11 mouse cellular contexts compared by ENCODE assay signal in genomic region chr2:156787776-156788105, GRCm38 (mm10). TPM values are rescaled to one million over a fixed set of nuclear protein-coding genes. Genes with fewer than 3 reads are reported as not detected.
DNase-seq lines count a peak whose midpoint lies in the region; ATAC-seq and TF ChIP-seq lines count a peak whose summit lies in the region.
"Had no signal": no experiment of that assay in that cellular context is flagged by ENCODE, and none has a peak within 500 bp of the region (broad histone marks: within the 10 kb centered on the region; RNA-seq: fewer than 3 reads in every experiment).

No protein-coding gene starts in this region.

- no peaks in the 10 kb centered on the region for H3K27me3 ChIP-seq in lung, embryonic 14.5 days (ENCODE audit: insufficient read depth, low read length)
- peaks cover 1% of the 10 kb centered on the region for H3K27me3 ChIP-seq in Patski
- H3K27me3 ChIP-seq: heart, embryonic 12.5 days; limb, embryonic 13.5 days had no signal

- POLR2A ChIA-PET in Patski (lab: Charles Lee) = no interaction called here

- H3K36me3 ChIP-seq in lung, embryonic 14.5 days (ENCODE audit: insufficient read depth) = no peaks in the 10 kb centered on the region
- H3K36me3 ChIP-seq: heart, embryonic 12.5 days; limb, embryonic 13.5 days had no signal

- WGBS in lung, embryonic 14.5 days = 37% methylated on average over 3 of the region's 3 CpGs

- no peak overlapping the region for H3K27ac ChIP-seq in lung, embryonic 14.5 days (ENCODE audit: low read depth)
- H3K27ac ChIP-seq: limb, embryonic 13.5 days had no signal

- CTCF ChIA-PET in Patski (lab: Charles Lee) = no interaction called here

- H3K9me3 ChIP-seq in lung, embryonic 14.5 days (ENCODE audit: low read depth, low read length) = peaks cover 9% of the 10 kb centered on the region; the same call in 1 of the 2 replicates

- H3K4me2 ChIP-seq in lung, embryonic 14.5 days = no peak overlapping the region
- H3K4me2 ChIP-seq: heart, embryonic 12.5 days; limb, embryonic 13.5 days had no signal

- in situ Hi-C loops in Patski (cut with MboI; ENCODE audit: low pct_unique_long_range_greater_than_20kb) = no loop called here

- H3K9ac ChIP-seq in lung, embryonic 14.5 days = no peak overlapping the region
- H3K9ac ChIP-seq: heart, embryonic 12.5 days; limb, embryonic 13.5 days had no signal

- no peaks in the 10 kb centered on the region; the same call in 1 of the 2 replicates for H3K4me1 ChIP-seq in lung, embryonic 14.5 days (ENCODE audit: insufficient read depth)
- H3K4me1 ChIP-seq: limb, embryonic 13.5 days had no signal

- DNase-seq in embryo, embryonic 11 days = peak; percentile 45
- no peak for DNase-seq in embryo, embryonic 9.5 days (ENCODE audit: extremely low spot score)
- DNase-seq in lung, embryonic 14.5 days = no peak
- no peak for DNase-seq in lung, postnatal 10 days
- DNase-seq in Patski (ENCODE audit: low read depth, low spot score) = no peak
- peak; percentile 40 for DNase-seq in retina, embryonic 14.5 days (ENCODE audit: low spot score)
- no peak for DNase-seq in thymus, postnatal 25 days
- DNase-seq: kidney, adult 11 months had no signal

- no peak for ATAC-seq in lung, embryonic 14.5 days (ENCODE audit: insufficient read depth)
- ATAC-seq in Patski = no peak
- no peak for ATAC-seq in monocyte, adult 5-6 weeks (replicated peaks; ENCODE audit: insufficient number of reproducible peaks, low FRiP score, low TSS enrichment, poor library complexity, severe bottlenecking)

- peak; percentile 59 for TF ChIP-seq CTCF in lung, embryonic 14.5 days (IDR thresholded peaks at IDR 0.05; ENCODE audit: low read depth)
- peak; percentile 72 for TF ChIP-seq CTCF in Patski (IDR thresholded peaks at IDR 0.05)

- H3K4me3 ChIP-seq in lung, embryonic 14.5 days (ENCODE audit: low read depth, low read length) = no peak overlapping the region
- H3K4me3 ChIP-seq: heart, embryonic 12.5 days; limb, embryonic 13.5 days had no signal

RNA-seq across cellular contexts. Expression of gene Myl9, which starts 12.5 kb away (rescaled TPM):
- 397 and 446 TPM in 2 replicates for polyA plus RNA-seq in lung, embryonic 14.5 days (2014; fragmentation: Nextera tagmentation; extraction: Ambion mirVana)
- 38.7 TPM for polyA plus RNA-seq in Patski (2021)
- 5.0 to 95.3 TPM (median 6.6 TPM) in 3 replicates for total RNA-seq in monocyte, adult 5-6 weeks (2017)

RNA-seq across cellular contexts. Expression of gene Tgif2, which starts 52.1 kb away (rescaled TPM):
- polyA plus RNA-seq in lung, embryonic 14.5 days (2014; fragmentation: Nextera tagmentation; extraction: Ambion mirVana) = 69.1 and 75.1 TPM in 2 replicates
- polyA plus RNA-seq in Patski (2021) = 10.0 TPM
- total RNA-seq in monocyte, adult 5-6 weeks (2017) = 3.2 to 5.9 TPM (median 3.5 TPM) in 3 replicates

Comparison
In these comparisons a context has a peak if more than half of its experiments do, and no peak if none do; other contexts are left out.
1. DNase-seq: peak in embryo, embryonic 11 days (single experiment) and retina, embryonic 14.5 days (single experiment); none in embryo, embryonic 9.5 days (single experiment), lung, embryonic 14.5 days (single experiment), lung, postnatal 10 days (single experiment), Patski (single experiment) and thymus, postnatal 25 days (single experiment).
2. RNA of gene Myl9, which starts 12.5 kb away (polyA plus RNA-seq): 397 to 446 TPM in lung, embryonic 14.5 days; 38.7 TPM in Patski (single experiment); every median in the first group is over 10 times any median in the second.